In genomic region chr13:4404726-4405125, GRCm38 (mm10) we compare ENCODE assay signal across 27 mouse cellular contexts. TPM values are rescaled to one million over a fixed set of nuclear protein-coding genes. Genes with fewer than 3 reads are reported as not detected.
DNase-seq lines count a peak whose midpoint lies in the region; ATAC-seq and TF ChIP-seq lines count a peak whose summit lies in the region.
"Had no signal": no experiment of that assay in that cellular context is flagged by ENCODE, and none has a peak within 500 bp of the region (broad histone marks: within the 10 kb centered on the region; RNA-seq: fewer than 3 reads in every experiment).

No protein-coding gene starts in this region.

- DNase-seq in kidney, adult 2 months, result peak; percentile 78
- no peak for DNase-seq in kidney, postnatal 25 days
- DNase-seq in kidney, adult 8-10 months, result peak; percentile 20 to 64
- DNase-seq in kidney, adult 9 months, result peak; percentile 80
- no peak for DNase-seq in kidney, postnatal 14 days
- DNase-seq in liver, adult 2 months (ENCODE audit: extremely low read depth, low read depth, low spot score), result peak; percentile 95
- DNase-seq in liver, result no peak
- DNase-seq: adrenal gland, adult 2 months; adrenal gland, adult 8-10 months; adrenal gland, postnatal 10 days; adrenal gland, postnatal 14 days; adrenal gland, postnatal 25 days; adrenal gland, postnatal 36 days; B cell, adult 2 months; cerebellum, adult 11 months; cerebellum, adult 11-12 months had no signal

- no peak overlapping the region for H3K9ac ChIP-seq in kidney, embryonic 16.5 days (replicated peaks; ENCODE audit: low read length)
- H3K9ac ChIP-seq in liver, adult 2 months (ENCODE audit: low read depth, low read length), result no peak overlapping the region

- no peak overlapping the region for H3K4me2 ChIP-seq in kidney, embryonic 16.5 days (replicated peaks; ENCODE audit: low read depth, low read length)

- H3K4me3 ChIP-seq in kidney, adult 2 months (ENCODE audit: insufficient read depth, low read depth, low read length), result no peak overlapping the region
- no peak overlapping the region for H3K4me3 ChIP-seq in kidney, embryonic 16.5 days (ENCODE audit: low read length)
- no peak overlapping the region for H3K4me3 ChIP-seq in liver, adult 2 months (ENCODE audit: insufficient read depth, low read depth, low read length)

- ATAC-seq in kidney, embryonic 16.5 days (ENCODE audit: low FRiP score, low TSS enrichment), result no peak
- ATAC-seq: activated CD4-positive, CD25-positive, alpha-beta regulatory T cell, adult 4 months; CD4-positive, CD25-positive, alpha-beta regulatory T cell, adult 4 months; Patski had no signal

- peaks cover 5% of the 10 kb centered on the region for H3K9me3 ChIP-seq in kidney, embryonic 16.5 days (ENCODE audit: low read length)
- H3K9me3 ChIP-seq: G1E had no signal

- TF ChIP-seq POLR2A in kidney, adult 2 months (IDR thresholded peaks at IDR 0.05; ENCODE audit: low read depth, low read length), result no peak
- TF ChIP-seq POLR2A in liver, adult 2 months (IDR thresholded peaks at IDR 0.05; ENCODE audit: extremely low read depth, insufficient read depth, low read length), result no peak

- H3K79me2 ChIP-seq in liver, adult 2 months (ENCODE audit: control insufficient read depth, insufficient read depth, low read length), result no peaks in the 10 kb centered on the region

- peak overlapping the region; percentile 74; the same call in 1 of the 2 replicates for H3K27ac ChIP-seq in kidney, adult 2 months (ENCODE audit: insufficient read depth, low read depth, low read length)
- no peak overlapping the region for H3K27ac ChIP-seq in kidney, embryonic 16.5 days (ENCODE audit: low read length)
- H3K27ac ChIP-seq in liver, adult 2 months (replicated peaks; ENCODE audit: insufficient read depth, low read depth, low read length), result peak overlapping the region; percentile 39; the same call in 1 of the 2 replicates

- no peak for TF ChIP-seq CTCF in kidney, adult 2 months (conservative IDR thresholded peaks at IDR 0.05; ENCODE audit: insufficient read depth, insufficient read length, low read depth, low read length)
- TF ChIP-seq CTCF in liver, adult 2 months (IDR thresholded peaks at IDR 0.05; ENCODE audit: low read depth, low read length), result no peak

- no peaks in the 10 kb centered on the region for H3K36me3 ChIP-seq in kidney, adult 2 months (ENCODE audit: control insufficient read depth, insufficient read depth, low read length)
- no peaks in the 10 kb centered on the region for H3K36me3 ChIP-seq in kidney, embryonic 16.5 days (ENCODE audit: insufficient read depth, low read length)
- no peaks in the 10 kb centered on the region for H3K36me3 ChIP-seq in liver, adult 2 months (ENCODE audit: control insufficient read depth, insufficient read depth, low read length)
- H3K36me3 ChIP-seq: G1E had no signal

- H3K27me3 ChIP-seq in kidney, adult 2 months (replicated peaks; ENCODE audit: control insufficient read depth, insufficient read depth, low read length), result no peaks in the 10 kb centered on the region
- no peaks in the 10 kb centered on the region for H3K27me3 ChIP-seq in kidney, embryonic 16.5 days (ENCODE audit: insufficient read depth, low read length)
- H3K27me3 ChIP-seq in liver, adult 2 months (ENCODE audit: control insufficient read depth, insufficient read depth, low read length), result no peaks in the 10 kb centered on the region
- H3K27me3 ChIP-seq: CH12.LX, Patski had no signal

- peaks cover 15% of the 10 kb centered on the region for H3K4me1 ChIP-seq in kidney, adult 2 months (ENCODE audit: control insufficient read depth, insufficient read depth, low read length)
- H3K4me1 ChIP-seq in kidney, embryonic 16.5 days (ENCODE audit: insufficient read depth, low read length), result no peaks in the 10 kb centered on the region
- H3K4me1 ChIP-seq in liver, adult 2 months (ENCODE audit: control insufficient read depth, insufficient read depth, low read length), result peaks cover 5% of the 10 kb centered on the region; the same call in 1 of the 2 replicates

RNA-seq across cellular contexts. Expression of gene Akr1c6, which starts 29.4 kb away (rescaled TPM):
- 0.08 TPM in 1 of 2 replicates, not detected in the other for polyA plus RNA-seq in kidney, adult 2 months (2012; rRNA removed)
- polyA plus RNA-seq in kidney, embryonic 16.5 days (2015; fragmentation: Nextera tagmentation; extraction: Ambion mirVana), result not detected in 2 replicates
- 1,137 and 1,675 TPM in 2 replicates for total RNA-seq in liver, adult 2 months (2014; rRNA removed)
- 288 and 353 TPM in 2 replicates for polyA plus RNA-seq in liver, adult 2 months (2012; rRNA removed)
- total RNA-seq: adrenal gland, adult 18-20 months; adrenal gland, postnatal 25 days; adrenal gland, postnatal 36 days; CH12.LX; ES-E14; G1E; MEL had no signal
- polyA plus RNA-seq: activated CD4-positive, CD25-positive, alpha-beta regulatory T cell, adult 4 months; adrenal gland, adult 2 months; brain, embryonic 14.5 days; C2C12; CD4-positive, CD25-positive, alpha-beta regulatory T cell, adult 4 months; G1E; Patski had no signal

Comparison
In these comparisons a context has a peak if more than half of its experiments do, and no peak if none do; other contexts are left out.
1. DNase-seq: peak in kidney, adult 2 months (single experiment), kidney, adult 8-10 months (2 of 2), kidney, adult 9 months (single experiment) and liver, adult 2 months (single experiment); none in kidney, postnatal 25 days (0 of 2), kidney, postnatal 14 days (single experiment) and liver (single experiment).
2. RNA of gene Akr1c6, which starts 29.4 kb away (polyA plus RNA-seq): 288 to 353 TPM in liver, adult 2 months; not detected in kidney, embryonic 16.5 days and 0.08 TPM in kidney, adult 2 months; every median in the first group is over 100 times any median in the second.